Mouse (Mus musculus) G1E (cell line): ENCODE measurements around the gene Prkg2. TPM values are rescaled to one million over a fixed set of nuclear protein-coding genes. Genes with fewer than 3 reads are reported as not detected.

Source experiments
- ATAC-seq: 2 replicates; pipeline ENCODE4 v1.8.0; 2016; ENCODE audit warnings: mild to moderate bottlenecking; ENCODE audit not compliant: insufficient number of reproducible peaks, poor library complexity, low FRiP score, severe bottlenecking; ENCODE audit errors: extremely low read depth
- DNase-seq: peaks from one replicate; pipeline ENCODE4 v3.0.0; 2012; ENCODE audit warnings: low spot score
- H3K27me3 ChIP-seq: 2 replicates; pipeline ENCODE4 v1.6.1; 2012; ENCODE audit warnings: mild to moderate bottlenecking, low read length, inconsistent platforms; ENCODE audit not compliant: insufficient read depth
- H3K36me3 ChIP-seq: replicated peaks from 2 replicates; pipeline ENCODE3; 2012; ENCODE audit warnings: mild to moderate bottlenecking, inconsistent platforms
- H3K4me1 ChIP-seq: 2 replicates; pipeline ENCODE4 v1.6.1; 2012; ENCODE audit warnings: low read depth, low read length, inconsistent platforms, mixed read lengths; ENCODE audit not compliant: insufficient read depth
- H3K4me3 ChIP-seq: 2 replicates; pipeline ENCODE4 v1.5.1; 2012; ENCODE audit warnings: low read depth, mild to moderate bottlenecking, inconsistent platforms, low read length, moderate library complexity, mixed read lengths
- H3K9me3 ChIP-seq: replicated peaks from 2 replicates; pipeline ENCODE4 v1.6.1; 2012; ENCODE audit warnings: inconsistent platforms
- CTCF ChIP-seq: IDR thresholded peaks from 2 replicates; pipeline ENCODE4 v1.5.1; 2012; ENCODE audit warnings: low read depth, low read length, inconsistent platforms, mixed read lengths
- GATA1 ChIP-seq: IDR thresholded peaks from 2 replicates; pipeline ENCODE4 v1.6.1; 2012; ENCODE audit warnings: borderline replicate concordance, low read length, inconsistent platforms, mixed read lengths
- GATA2 ChIP-seq: IDR thresholded peaks from 2 replicates; pipeline ENCODE4 v1.6.1; 2012; ENCODE audit warnings: low read depth, low read length, inconsistent platforms, borderline replicate concordance
- POLR2AphosphoS5 ChIP-seq: IDR thresholded peaks from 2 replicates; pipeline ENCODE4 v1.6.1; 2012; ENCODE audit warnings: low read depth, low read length, inconsistent platforms; ENCODE audit not compliant: insufficient replicate concordance
- TAL1 ChIP-seq: conservative IDR thresholded peaks from 2 replicates; pipeline ENCODE4 v1.6.1; 2012; ENCODE audit warnings: low read depth, low read length, inconsistent platforms, mixed read lengths
- polyA plus RNA-seq: library from polyadenylated mRNA; stranded (reverse); fragments of >175 nt; gene quantifications from 2 replicates; pipeline ENCODE4 v1.2.3, GENCODE M21; 2012
- total RNA-seq, 2 experiments: library from RNA; stranded (forward) in 1 of 2; stranded (reverse) in 1 of 2; fragments of 200-1000 nt in 1 of 2; fragments of >200 nt in 1 of 2; fragmentation: Nextera tagmentation in 1 of 2; gene quantifications; 2 replicates each; pipeline ENCODE4 v1.2.3; 2014 to 2017

The Prkg2 gene
- total and polyA plus RNA-seq, 3 experiments = 0.11 TPM; not detected in 2

DNA sequence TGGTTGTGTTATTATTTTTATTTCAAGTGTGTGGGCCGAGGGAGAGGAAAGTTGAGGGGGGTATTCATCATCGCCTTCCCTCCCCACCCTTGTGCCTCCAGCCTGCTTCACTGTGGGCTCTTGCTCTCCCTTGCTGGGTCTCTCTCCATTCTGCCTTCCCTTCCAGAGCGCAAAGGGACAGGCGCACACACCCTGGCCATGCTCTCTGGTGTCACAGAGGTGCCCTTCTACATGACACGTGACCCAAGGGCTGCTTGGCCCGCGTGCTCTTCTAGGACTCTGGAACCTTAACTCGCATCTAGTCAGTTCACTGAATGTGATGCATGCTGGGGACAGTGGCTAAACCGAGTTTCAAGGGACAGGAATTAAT, 276 bp upstream of the Prkg2 start:
- H3K36me3 ChIP-seq = no peaks in the 10 kb centered on the region
- TF ChIP-seq TAL1 = no peak
- TF ChIP-seq POLR2AphosphoS5 = no peak
- no peak for TF ChIP-seq GATA2
- no peak for TF ChIP-seq CTCF
- TF ChIP-seq GATA1 = no peak
- no peaks in the 10 kb centered on the region for H3K27me3 ChIP-seq
- ATAC-seq (no peak), DNase-seq (no peak)
- H3K9me3 ChIP-seq = peaks cover 61% of the 10 kb centered on the region
- no peaks in the 10 kb centered on the region for H3K4me1 ChIP-seq
- H3K4me3 ChIP-seq = no peak overlapping the region

DNA sequence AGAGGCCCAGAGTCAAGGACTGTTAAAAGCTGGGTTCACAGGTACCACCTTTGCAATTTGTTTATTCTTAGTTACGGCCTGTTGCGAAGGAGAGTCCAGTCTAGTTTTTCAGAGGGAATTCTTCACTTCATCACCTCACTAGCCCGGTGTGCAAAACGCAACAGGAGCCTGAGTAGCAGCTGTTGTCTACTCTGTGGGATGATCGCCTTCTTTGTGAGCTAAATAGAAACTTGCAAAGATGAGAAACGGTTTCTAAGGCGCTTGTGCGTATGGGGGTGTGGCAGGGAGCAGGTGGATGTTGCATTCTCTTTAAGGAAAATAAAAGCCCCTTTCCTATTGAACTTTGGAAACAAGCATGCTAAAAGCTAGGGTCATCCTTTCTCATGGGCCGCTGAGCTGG, 1.2 kb downstream of the Prkg2 start:
- DNase-seq (no peak), ATAC-seq (no peak)
- no peaks in the 10 kb centered on the region for H3K4me1 ChIP-seq
- TF ChIP-seq TAL1 = no peak
- H3K9me3 ChIP-seq = peaks cover 51% of the 10 kb centered on the region
- H3K27me3 ChIP-seq = no peaks in the 10 kb centered on the region
- no peak overlapping the region for H3K4me3 ChIP-seq
- no peaks in the 10 kb centered on the region for H3K36me3 ChIP-seq

DNA sequence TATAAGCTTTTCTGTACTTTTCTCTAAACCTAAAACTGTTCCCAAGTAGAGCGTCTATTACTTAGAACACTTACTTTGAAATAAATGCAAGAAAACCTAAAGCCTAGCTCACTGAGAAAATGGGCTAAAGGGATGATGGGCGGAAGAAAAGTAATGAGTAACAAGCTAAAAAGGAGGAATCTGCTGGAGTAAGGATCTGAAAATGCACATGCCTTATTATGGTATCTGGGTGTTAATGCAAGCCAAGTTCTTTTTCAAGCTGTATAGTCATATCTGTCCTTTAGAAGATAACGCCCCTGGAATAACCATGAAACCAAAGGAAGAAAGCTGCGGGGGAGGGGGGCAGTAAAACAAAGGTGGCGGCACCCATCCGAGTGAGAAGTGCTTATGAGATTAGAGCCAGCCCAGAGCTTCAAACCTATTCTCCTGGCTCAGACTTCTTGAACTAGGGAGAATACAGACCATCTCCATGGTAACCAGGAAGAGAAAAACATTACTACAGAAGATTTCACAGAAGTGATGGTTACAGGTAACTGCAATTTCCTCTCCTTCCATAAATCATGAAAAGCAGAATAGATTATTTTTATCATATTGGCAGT, 5.5 kb downstream of the Prkg2 start:
- Histone ChIP-seq H3K4me1 (no peaks in the 10 kb centered on the region), H3K4me3 (no peak overlapping the region), H3K9me3 (peaks cover 42% of the 10 kb centered on the region), H3K36me3 (no peaks in the 10 kb centered on the region), H3K27me3 (no peaks in the 10 kb centered on the region)
- DNase-seq (no peak), ATAC-seq (no peak)
- TF ChIP-seq GATA1 (no peak), POLR2AphosphoS5 (no peak), TAL1 (no peak), CTCF (no peak), GATA2 (no peak)

- Histone ChIP-seq H3K9me3 (peaks cover 29% of the 10 kb centered on the region), H3K36me3 (no peaks in the 10 kb centered on the region), H3K27me3 (no peaks in the 10 kb centered on the region), H3K4me1 (no peaks in the 10 kb centered on the region), H3K4me3 (no peak overlapping the region)
- DNase-seq = no peak
- ATAC-seq = no peak
- TF ChIP-seq GATA2 (no peak), CTCF (no peak), POLR2AphosphoS5 (no peak), GATA1 (no peak)
These were observed 10.8 kb downstream of the Prkg2 start for GRCm38 (mm10) chr5:99026343-99026742.

- peaks cover 54% of the 10 kb centered on the region for H3K9me3 ChIP-seq
- DNase-seq (no peak), ATAC-seq (no peak)
- H3K4me3 ChIP-seq = no peak overlapping the region
- no peaks in the 10 kb centered on the region for H3K27me3 ChIP-seq
- no peaks in the 10 kb centered on the region for H3K36me3 ChIP-seq
- H3K4me1 ChIP-seq = no peaks in the 10 kb centered on the region
- no peak for TF ChIP-seq POLR2AphosphoS5
- no peak for TF ChIP-seq GATA1
- TF ChIP-seq TAL1 = no peak
- TF ChIP-seq GATA2 = no peak
- no peak for TF ChIP-seq CTCF
These were observed 17.4 kb downstream of the Prkg2 start for GRCm38 (mm10) chr5:99019709-99020108.

GRCm38 (mm10) chr5:99015140-99015539, 22.0 kb downstream of the Prkg2 start:
- H3K4me1 ChIP-seq = no peaks in the 10 kb centered on the region
- H3K4me3 ChIP-seq = no peak overlapping the region
- no peak for DNase-seq
- TF ChIP-seq GATA1 (no peak), POLR2AphosphoS5 (no peak), TAL1 (no peak), GATA2 (no peak), CTCF (no peak)
- H3K27me3 ChIP-seq = no peaks in the 10 kb centered on the region
- no peaks in the 10 kb centered on the region for H3K36me3 ChIP-seq
- no peak for ATAC-seq
- peaks cover 50% of the 10 kb centered on the region for H3K9me3 ChIP-seq

DNA sequence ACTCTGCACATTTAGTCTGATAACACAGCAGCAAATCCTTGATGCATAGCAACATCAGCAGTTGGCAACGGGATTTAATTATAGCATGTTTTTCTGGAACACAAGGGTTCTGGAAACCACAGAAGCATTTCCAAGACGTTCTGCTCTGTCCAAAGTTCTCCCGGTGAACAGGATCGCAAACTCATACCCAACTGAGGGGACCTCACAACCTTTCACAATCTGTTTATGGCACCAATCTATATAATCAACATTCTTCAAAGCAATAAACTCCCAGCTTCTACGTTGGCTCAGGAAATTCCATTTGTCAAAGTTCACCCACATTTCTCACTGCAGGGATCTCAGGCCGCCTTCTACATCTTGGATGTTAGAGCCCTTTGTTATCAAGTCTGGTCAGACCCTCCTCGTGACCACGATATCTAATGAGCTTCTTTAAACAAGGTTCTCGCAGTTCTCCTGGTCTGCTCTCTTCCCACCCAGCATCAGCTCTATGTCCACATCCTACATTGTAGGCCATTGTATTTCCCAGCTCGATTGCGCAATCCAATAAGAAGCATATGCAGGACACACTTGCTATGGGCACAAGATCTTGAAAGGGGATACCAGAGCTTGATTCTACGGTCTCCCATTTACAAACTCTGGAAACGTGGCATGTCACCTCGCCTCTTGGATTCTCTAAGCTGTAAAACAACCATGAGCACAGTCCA, 26.6 kb downstream of the Prkg2 start:
- Histone ChIP-seq H3K4me3 (no peak overlapping the region), H3K4me1 (no peaks in the 10 kb centered on the region), H3K36me3 (no peaks in the 10 kb centered on the region), H3K9me3 (peaks cover 25% of the 10 kb centered on the region), H3K27me3 (no peaks in the 10 kb centered on the region)
- no peak for ATAC-seq
- no peak for DNase-seq
- TF ChIP-seq GATA2 = no peak
- TF ChIP-seq GATA1 = no peak
- no peak for TF ChIP-seq TAL1
- TF ChIP-seq CTCF = no peak
- no peak for TF ChIP-seq POLR2AphosphoS5
